Mouse (Mus musculus) layer of hippocampus, adult 9-11 months (tissue): ENCODE results near the gene Banf1.
"Not testable (repeated sequence)": the region's sequence is repeated elsewhere in the genome, so short reads cannot be mapped to it uniquely, and the experiment has no call there.

Experiments used
- DNase-seq: peaks from one replicate; pipeline ENCODE4 v3.0.0; 2022

Banf1 gene

DNA sequence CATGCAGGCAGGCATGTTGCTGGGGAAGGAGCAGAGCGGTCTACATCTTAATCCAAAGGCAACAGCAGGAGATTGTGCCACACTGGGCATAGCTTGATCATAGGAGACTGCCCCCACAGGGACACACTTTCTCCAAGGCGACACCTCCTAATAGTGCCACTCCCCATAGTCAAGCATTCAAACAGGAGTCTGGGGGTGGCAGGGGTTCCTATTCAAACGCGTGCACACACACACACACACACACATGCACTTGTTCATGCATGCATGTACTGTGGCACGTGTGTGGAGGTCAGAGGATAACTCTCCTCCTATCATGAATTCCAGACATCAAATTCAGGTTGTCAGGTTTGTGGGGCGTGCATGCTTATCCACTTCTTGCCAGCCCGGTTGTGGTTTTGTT is 5.8 kb upstream of the Banf1 start:
- no peak for DNase-seq

DNA sequence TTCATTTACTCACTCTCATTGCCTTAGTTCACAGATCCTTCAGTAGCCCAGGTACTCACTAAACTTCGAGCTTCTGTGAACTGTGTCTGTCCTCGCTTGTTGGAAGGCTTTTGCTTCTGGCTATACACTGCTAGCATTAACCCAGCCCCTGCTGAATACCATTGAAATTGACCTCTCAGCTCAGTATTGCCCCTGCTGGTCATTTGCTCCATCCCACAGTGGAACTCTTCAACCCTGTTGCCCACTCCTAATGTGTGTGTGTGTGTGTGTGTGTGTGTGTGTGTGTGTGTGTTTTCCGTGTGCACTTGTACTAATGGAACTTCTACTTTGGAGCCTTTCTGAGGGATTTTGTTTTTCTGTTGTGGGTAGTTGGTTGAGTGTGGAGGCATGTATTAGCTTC is 4.0 kb upstream of the Banf1 start:
- no peak for DNase-seq

DNA sequence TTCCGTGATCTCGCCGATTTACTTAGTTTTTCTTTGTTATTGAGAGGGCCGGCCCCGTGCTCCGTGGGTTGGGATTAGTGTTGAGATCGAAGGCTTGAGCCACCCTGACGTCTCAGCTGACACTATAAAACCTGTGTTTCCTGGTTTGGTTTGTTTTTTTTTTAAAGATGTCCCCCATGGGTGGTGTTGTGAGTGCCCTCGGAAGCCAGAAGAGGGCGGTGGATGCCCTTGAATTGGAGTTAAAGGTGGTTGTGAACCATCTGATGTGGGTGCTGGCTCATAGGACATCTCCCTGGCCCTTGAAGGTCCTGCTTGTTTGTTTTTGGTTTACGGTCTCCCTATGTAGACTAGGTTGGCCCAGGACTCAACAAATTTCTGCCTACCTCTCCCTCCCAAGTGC is 487 bp upstream of the Banf1 start:
- no peak for DNase-seq

DNA sequence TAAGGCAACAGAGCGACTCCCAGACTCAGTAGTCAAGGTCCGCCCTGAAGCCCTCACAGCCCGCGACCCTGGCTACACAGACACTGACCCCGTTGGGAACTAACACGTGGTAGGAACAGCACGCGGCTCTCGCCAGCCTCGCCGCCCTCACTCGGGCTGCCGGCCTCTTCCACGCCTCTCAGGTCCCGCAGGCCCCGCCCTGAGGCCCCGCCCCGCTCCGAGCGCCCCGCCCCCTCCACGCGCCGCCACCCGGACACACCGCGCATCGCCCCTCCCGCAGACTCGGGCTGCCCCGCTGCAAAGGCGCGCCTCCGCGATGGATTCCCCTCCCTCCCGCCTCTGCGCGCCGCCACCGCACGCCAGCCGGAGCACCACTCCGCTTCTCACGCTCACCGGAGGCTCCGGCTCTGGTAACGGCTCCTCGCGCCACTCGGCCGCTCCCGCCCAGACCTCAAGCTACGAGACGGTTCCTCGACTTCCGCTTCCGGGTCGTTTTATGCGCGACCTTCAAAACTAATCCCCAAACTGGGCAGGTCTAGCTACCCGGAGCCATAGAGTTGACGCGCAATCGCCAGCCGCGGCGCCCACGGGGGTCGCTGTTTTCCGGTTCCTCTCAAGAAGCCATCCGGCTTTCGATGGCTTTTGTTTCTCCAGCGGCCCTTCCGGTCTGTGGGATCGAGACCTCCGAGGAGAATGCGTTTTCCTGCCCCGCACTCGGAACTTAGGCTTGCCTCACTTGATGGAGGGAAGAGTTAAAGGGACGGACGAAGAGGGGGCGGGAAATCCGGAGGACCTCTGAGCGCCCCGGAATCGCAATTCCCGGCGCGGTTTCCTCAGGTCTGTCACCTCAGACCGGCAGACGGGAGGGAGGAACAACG is 554 bp downstream of the Banf1 start, which contains the start of gene Eif1ad:
TSS of gene Eif1ad (plus strand) at position 567 of the 878 bp plus-strand sequence.
- DNase-seq = peak; percentile 96

DNA sequence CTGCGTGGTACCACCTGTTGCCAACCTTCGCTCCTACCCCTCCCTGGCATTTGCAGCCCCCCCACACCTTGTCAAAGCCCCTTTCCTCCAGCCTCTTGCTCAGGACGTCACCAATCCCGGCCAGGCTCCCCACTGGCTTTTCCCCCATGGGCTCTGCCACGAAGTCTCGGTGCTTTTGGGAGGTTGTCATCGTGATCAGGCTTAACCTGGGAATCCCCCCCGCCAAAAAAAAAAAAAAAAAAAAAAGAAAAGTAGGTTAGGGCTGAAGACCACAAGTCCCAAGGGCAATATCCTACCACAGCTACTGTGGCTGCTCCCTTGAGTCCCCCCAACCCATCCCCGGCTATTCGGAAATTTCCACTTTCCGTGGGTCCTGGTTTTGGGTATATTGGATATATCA is 1.2 kb downstream of the Banf1 start:
- DNase-seq = no peak

DNA sequence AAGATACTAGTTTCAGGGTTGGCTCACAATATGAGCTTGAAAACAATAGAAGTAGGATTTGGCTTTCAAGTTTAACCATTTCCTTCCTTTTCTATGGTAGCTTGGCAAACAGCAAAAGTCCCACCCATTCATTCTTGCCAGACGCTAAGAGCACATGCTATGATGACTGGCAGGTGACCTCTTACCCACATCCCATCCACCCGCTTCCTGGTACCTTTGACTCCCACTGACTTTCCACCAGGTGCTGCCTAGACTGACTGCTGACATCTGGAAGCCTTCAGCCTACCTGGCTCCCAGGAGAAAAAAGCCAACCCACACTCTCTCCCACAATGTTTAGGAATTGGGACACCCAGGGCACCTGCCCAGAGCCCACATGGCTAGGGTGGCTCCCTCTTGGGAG is 2.8 kb downstream of the Banf1 start:
- DNase-seq = no peak

DNA sequence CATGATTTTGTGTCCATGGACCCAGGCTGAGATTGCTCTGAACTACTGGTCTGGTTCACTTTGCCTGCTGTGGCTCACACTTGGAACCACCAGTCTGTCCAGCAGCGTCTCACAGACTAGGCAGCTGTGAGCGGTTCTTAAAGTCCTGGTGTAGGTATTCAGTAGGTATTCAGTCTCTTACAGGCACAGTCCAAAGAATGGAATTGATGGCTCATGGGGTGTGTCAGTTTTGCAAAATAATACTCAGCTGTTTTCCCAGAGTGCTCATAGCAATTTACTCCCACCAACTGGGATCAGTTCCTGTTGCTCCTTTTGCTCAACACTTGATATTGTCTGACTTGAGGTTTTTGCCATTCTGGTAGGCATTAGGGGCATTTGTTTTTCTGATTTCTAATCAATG is 4.8 kb downstream of the Banf1 start:
- DNase-seq = no peak

DNA sequence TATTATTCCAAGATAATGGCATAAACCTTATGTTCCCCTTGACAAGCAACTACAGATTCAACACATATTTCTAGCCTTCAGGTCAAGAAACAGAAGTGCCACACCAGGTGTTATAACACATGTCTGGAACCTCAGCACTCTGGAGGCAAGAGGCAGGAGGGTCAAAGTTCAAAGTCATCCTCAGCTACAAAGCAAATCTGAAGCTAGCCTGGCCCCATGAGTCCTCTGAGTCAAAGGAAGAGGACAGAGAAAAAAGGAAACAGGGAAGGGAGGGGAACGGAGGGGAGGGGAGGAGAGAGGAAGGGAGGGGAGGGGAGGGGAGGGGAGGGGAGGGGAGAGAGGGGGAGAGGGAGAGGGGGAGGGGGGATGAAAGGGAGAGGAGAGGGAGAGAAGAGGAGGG is 10.9 kb downstream of the Banf1 start:
- no peak for DNase-seq

DNA sequence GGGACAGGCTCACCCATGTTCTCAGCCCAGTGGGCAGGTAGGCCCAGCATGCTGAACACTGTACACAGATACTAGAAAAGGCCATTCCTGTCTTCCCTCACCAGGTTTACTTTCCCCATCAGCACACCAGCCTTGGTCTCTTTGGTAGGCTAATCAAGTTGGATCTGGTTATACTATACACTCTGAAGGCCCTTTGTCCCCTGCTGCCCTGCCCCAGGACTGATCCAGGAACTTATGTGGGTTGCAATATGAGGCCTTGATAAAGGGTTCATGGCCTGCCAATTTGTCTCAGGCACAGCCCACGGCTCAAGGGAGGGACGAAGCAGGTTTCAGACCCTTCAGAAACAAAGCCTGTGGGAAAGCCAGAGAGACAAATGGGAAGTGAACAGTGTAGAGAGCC is 13.4 kb downstream of the Banf1 start:
- no peak for DNase-seq

DNA sequence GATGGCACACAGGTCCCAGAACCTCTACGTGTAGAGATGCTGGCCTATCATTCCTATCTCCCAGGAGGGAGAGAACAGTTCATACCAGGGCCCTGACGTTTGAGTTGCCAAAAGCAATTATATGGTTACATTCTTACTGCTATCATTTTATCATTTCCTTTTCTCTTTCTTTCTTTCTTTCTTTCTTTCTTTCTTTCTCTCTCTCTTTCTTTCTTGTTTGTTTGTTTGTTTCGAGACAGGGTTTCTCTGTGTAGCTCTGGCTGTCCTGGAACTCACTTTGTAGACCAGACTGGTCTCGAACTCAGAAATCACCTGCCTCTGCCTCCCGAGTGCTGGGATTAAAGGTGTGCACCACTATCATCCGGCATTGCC is 17.5 kb downstream of the Banf1 start, which contains the start of gene Cst6:
TSS of gene Cst6 (minus strand) at position 73 of the 372 bp plus-strand sequence.
- DNase-seq = not testable (repeated sequence)

DNA sequence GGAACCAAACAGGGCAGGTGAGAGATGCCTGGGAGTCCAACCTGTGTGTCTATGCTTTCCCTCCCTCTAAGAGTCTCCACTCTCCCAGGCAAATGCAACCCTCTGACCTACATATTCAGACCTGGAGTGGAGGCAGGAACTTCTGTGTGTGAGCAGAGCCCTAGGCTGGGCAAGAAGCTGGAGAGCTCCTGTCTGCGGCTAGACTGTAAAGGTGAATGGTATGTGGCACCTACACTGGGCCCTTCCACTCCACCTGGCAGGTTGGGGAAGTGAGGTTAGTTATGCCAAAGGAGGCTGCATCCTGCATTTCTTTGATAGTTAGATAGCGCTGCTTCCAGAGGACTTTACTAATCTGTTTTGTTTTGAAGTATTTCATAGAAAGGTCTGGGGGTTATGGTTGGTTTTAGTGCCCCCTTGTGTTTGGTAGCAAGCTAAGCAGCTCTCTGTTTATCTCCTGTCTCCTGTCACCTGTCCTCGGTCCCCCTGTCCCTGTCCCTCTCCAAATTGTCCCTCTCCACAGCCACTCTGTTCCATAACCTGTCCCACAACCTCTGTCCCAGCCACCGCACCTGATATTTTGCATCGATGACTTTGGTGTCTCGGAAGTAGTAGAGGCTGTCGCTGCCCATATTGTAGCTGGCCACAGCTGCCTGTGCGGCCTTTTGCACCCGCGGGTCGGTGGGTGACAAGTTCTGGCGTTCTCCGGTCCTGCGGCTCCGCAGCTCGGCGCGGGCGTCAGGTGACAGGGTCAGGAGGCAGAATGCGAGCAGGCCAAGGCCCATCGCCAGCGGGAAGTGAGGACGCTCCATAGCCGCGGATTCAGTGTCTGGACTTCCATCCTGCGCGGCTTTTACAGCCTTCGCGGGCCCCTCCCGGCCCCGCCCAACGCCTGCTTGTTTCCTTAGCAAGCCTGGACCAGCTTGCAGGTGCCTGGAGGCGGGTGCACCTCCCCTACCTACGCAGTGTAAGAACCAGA is 18.2 kb downstream of the Banf1 start:
- no peak for DNase-seq

DNA sequence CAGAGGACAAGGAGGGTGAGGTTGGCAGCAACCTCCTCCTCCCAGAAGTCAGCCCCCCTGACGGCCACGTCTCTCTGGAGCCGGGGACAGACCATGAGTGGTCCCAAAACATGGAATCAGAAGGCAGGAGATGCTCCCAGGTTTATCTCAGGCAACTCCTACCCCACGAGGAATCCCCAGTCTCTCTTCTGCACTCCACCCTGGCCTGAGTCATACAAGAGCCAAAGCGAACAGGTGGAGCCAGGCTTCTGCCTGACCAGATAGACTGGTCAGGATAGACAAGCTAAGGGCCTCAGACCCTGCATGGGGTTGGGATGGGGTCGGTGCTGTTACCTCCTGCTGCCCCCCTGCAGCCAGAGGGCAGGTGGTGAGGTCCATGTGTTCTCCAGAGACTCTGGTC is 18.9 kb downstream of the Banf1 start:
- DNase-seq = no peak

DNA sequence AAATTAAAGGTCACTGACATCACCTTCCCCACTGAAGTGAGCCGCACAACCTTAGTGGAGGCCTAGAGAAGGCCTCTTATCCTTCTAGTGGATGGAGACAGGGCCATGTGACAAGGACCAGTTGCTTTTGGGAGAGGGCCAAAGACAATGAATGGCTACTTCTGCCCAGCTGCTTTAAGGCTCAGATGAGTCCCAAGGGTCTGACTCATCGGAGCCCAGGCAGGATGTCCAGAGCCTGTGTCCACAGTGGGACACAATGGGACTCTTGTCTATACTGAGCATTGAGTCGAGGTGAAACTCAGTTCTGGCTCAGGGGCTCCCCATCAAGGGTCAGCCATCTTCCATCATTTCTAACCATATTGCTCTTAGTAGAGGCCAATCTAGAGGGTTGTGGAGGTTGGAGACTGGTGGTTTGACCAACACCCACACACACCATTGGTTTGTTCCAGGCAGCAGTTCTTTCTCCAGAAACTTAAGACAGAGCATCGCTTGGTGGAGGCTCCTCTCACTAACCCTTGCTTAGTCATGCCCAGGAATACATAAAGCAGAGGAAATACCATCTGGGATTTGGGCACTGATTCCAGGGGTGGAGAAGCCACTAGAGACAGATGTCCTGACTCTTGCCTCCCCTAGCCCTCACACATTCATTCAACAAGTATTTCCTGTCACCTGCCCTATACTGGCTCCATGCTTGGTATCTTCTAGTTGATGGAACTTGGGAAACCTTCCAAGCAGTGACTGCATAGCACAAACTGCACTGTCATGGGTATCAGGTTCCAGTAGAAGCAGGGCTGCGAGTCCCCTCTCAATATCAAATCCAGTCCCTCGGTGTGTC is 21.5 kb downstream of the Banf1 start:
- DNase-seq = no peak

DNA sequence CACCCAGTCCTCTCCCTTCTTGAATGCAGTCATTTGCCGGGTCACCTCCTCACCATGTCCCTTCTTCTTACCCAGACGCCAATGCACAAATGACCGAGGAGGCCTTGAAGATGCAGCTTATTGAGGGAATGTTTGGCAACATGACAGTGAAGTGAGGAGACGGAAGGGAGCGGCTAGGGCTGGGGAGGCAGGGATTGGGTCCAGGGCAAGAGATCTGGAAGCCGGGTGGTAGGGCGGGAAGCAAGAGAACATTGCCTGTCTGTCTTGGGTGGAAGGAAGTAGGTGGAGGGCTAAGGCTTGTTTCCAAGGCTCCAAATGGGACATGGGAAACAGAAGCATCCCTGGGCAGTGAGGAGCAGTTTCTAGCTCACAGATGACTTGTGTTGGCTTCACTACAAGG is 25.6 kb downstream of the Banf1 start:
- DNase-seq = no peak

DNA sequence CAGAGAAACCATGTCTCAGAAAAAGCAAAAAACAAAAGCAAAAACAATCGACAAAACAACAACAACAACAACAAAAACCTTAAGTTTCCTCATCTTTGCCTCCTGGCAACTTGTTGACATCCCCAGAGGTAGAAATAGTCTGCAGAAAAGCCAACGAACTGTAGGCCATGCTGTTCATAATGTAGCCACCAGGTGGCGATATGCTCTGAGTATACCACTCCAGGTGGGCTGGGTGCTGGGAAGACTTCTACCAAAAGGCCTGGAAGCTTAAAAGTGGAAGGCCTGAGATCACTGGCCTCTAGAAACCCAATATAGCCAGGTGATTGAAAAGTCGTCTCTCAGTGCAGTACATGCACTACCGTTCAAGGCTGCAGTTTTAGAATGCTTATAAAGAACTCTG is 29.0 kb downstream of the Banf1 start:
- peak; percentile 72 for DNase-seq

DNA sequence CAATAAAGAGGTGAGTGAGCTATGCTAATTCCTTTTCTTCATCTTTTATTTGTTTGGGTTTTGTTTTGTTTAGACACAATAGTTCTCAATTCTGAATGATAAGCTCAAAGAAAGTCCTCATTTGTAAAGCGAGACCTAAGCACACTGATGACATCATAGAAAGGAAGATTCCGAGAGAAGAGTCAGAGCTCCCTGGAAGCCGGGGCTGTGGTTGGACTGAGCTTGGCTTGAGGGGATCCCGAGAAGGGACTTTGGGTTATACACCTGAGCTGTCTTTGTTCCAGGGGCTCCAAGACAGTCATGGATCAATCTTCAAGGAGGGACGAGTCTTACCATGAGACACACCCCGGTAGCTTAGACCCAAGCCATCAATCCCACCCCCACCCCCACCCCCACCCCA is 31.5 kb downstream of the Banf1 start, which contains the start of gene Catsper1:
TSS of gene Catsper1 (plus strand) at position 301 of the 400 bp plus-strand sequence.
- no peak for DNase-seq

DNA sequence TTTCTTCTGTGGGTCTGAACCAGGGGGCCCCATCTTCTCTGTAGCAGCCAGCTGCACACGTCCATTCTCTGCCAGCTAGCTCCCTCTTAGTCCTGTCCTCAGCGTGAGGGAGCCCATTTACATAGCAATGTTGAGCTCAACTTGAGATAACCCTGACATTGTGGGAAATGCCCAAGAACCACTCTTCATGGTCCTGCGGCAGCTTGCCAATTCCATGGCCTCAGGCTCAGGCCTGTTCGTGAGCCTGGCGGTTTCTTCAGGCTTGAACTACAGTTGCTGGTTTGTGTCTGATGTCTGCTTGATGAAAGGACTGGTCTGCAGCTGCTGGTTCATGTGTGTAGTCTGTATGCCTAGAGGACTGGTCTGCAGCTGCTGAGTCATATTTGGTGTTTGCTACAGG is 32.2 kb downstream of the Banf1 start:
- DNase-seq = no peak

DNA sequence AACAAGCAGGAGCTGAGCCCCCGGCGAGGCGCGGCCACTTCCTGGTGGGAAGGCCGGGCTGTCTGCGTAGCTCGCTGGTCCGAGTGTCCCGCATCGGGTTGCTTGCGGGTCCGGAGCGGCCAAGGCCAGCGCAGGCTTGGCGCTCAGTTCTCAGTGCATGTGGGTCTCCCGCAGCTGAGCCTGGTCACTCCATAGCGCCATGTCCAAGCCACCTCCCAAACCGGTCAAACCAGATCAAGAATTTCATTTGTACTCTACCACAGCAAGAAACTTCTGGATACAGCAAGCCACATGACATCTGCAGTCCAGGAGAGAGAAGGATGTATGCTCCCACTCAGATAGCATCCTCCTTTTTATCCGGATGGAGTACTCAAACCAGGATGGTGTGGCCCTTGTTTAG is 39.0 kb downstream of the Banf1 start:
- DNase-seq = no peak

DNA sequence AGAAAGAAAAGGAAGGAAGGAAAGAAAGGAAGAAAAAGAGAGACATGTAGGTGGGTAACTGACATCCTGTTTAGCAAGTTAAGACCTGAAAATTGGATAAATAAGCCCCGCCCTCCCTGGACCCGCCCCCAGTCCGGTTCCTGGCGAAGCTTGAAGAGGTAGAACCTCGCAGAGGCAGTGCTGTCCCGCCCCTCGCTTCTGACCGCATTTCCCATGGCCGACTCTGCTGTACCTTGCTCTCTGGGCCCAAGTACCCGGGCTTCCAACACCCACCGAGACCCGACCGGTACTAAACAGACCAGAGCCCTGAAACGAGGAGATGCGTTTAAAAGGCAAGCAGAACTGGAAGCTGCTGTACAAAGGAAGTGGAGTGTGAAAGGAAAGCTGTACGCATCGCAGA is 43.2 kb downstream of the Banf1 start:
- no peak for DNase-seq
